Mouse (Mus musculus) heart, adult 11 months (tissue): ENCODE data around the gene Gm11565.
"Not testable (repeated sequence)": the region's sequence is repeated elsewhere in the genome, so short reads cannot be mapped to it uniquely, and the experiment has no call there.

Experiments
- DNase-seq: peaks from one replicate; pipeline ENCODE4 v3.0.0; 2022

The Gm11565 gene

GRCm38 (mm10) chr11:99914451-99914850 lies at the start of gene Gm11565:
Gene Gm11565 (plus strand): TSS chr11:99914751.
- DNase-seq = no peak

GRCm38 (mm10) chr11:99873089-99873488 lies 41.5 kb upstream of the Gm11565 start, which contains the start of gene Krtap9-1:
Gene Krtap9-1 (plus strand): TSS chr11:99873389.
- not testable (repeated sequence) for DNase-seq

GRCm38 (mm10) chr11:99878887-99879286 lies 35.7 kb upstream of the Gm11565 start, which contains the start of gene Gm11567:
Gene Gm11567 (plus strand): TSS chr11:99879187.
- not testable (repeated sequence) for DNase-seq

- no peak for DNase-seq
Observed at GRCm38 (mm10) chr11:99907620-99908019, 6.9 kb upstream of the Gm11565 start, which contains the start of gene Krtap31-1. Gene Krtap31-1 (plus strand): TSS chr11:99907920.

GRCm38 (mm10) chr11:99935991-99936390 lies 21.4 kb downstream of the Gm11565 start, which contains the start of gene Krtap31-2:
Gene Krtap31-2 (plus strand): TSS chr11:99936291.
- no peak for DNase-seq

GRCm38 (mm10) chr11:99937751-99938264 lies 23.3 kb downstream of the Gm11565 start:
- no peak for DNase-seq

- no peak for DNase-seq
Observed at GRCm38 (mm10) chr11:99948175-99948574, 33.6 kb downstream of the Gm11565 start, which contains the start of gene Krtap9-5. Gene Krtap9-5 (plus strand): TSS chr11:99948475.

- DNase-seq = no peak
Observed at GRCm38 (mm10) chr11:99964213-99964612, 49.7 kb downstream of the Gm11565 start.
